Mouse (Mus musculus): ENCODE data around the gene Zdhhc25. TPM values are rescaled to one million over a fixed set of nuclear protein-coding genes. Genes with fewer than 3 reads are reported as not detected.

Zdhhc25 gene
- not detected in 2 replicates for polyA plus RNA-seq (2016; fragmentation: Nextera tagmentation; extraction: Ambion mirVana)

GRCm38 (mm10) chr15:88600002-88600401 is at the start of gene Zdhhc25:
Gene Zdhhc25, plus strand, starts transcription at chr15:88600302.
- Histone ChIP-seq H3K4me3 (no peak within 1 kb of the TSS), H3K4me1 (no peaks in the 10 kb centered on the region), H3K36me3 (no peaks in the 10 kb centered on the region), H3K27ac (no peak within 1 kb of the TSS), H3K9ac (no peak within 1 kb of the TSS), H3K4me2 (no peak within 1 kb of the TSS), H3K9me3 (replicated peaks) (peaks cover 34% of the 10 kb centered on the region; the same call in 1 of the 2 replicates), H3K27me3 (replicated peaks) (no peaks in the 10 kb centered on the region)
- ATAC-seq: no peak
- WGBS (ENCODE audit: insufficient replicate concordance): 68% methylated on average over 4 of the region's 4 CpGs

DNA sequence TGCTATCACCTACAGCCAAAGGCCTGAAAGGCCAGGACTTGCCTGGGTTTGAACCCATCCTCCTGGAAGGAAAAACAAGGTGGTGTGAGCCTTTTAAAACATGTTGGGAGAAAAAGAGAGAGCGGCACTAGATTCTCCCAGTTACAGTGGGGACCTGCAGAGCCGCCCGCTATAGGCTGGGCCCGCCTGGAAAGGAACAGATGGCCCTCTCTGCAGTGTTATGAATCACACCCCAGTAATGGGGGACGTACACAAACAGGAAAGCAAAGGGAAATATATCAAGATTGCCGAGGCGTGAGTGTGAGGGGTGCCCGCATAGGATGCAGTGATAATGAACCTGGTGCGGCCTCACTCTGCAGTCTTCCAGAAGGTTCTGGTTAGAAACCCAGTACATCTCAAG is 47.2 kb upstream of the Zdhhc25 start:
- H3K9me3 ChIP-seq (replicated peaks): no peaks in the 10 kb centered on the region
- H3K27ac ChIP-seq: no peak overlapping the region
- H3K36me3 ChIP-seq: no peaks in the 10 kb centered on the region
- H3K4me1 ChIP-seq: no peaks in the 10 kb centered on the region
- H3K4me2 ChIP-seq: no peak overlapping the region
- H3K27me3 ChIP-seq (replicated peaks): no peaks in the 10 kb centered on the region
- no peak for ATAC-seq
- WGBS (ENCODE audit: insufficient replicate concordance): 77% methylated on average over 9 of the region's 9 CpGs
- no peak overlapping the region for H3K4me3 ChIP-seq
- H3K9ac ChIP-seq: no peak overlapping the region

GRCm38 (mm10) chr15:88555476-88555875 is 44.6 kb upstream of the Zdhhc25 start:
- ATAC-seq: no peak
- H3K27me3 ChIP-seq (replicated peaks): no peaks in the 10 kb centered on the region; the same call in 1 of the 2 replicates
- WGBS (ENCODE audit: insufficient replicate concordance): 18% methylated on average over 8 of the region's 8 CpGs

GRCm38 (mm10) chr15:88560637-88561036 is 39.5 kb upstream of the Zdhhc25 start:
- H3K4me3 ChIP-seq: no peak overlapping the region
- no peak overlapping the region for H3K27ac ChIP-seq
- WGBS (ENCODE audit: insufficient replicate concordance): 49% methylated on average over 6 of the region's 6 CpGs
- no peaks in the 10 kb centered on the region for H3K9me3 ChIP-seq (replicated peaks)
- H3K36me3 ChIP-seq: no peaks in the 10 kb centered on the region
- H3K9ac ChIP-seq: no peak overlapping the region
- H3K4me1 ChIP-seq: no peaks in the 10 kb centered on the region
- H3K4me2 ChIP-seq: no peak overlapping the region
- H3K27me3 ChIP-seq (replicated peaks): peaks cover 5% of the 10 kb centered on the region; the same call in 1 of the 2 replicates
- ATAC-seq: no peak

More at GRCm38 (mm10) chr15:88555476-88555875, 44.6 kb upstream of the Zdhhc25 start:
- Histone ChIP-seq H3K36me3 (no peaks in the 10 kb centered on the region), H3K4me1 (no peaks in the 10 kb centered on the region), H3K9ac (no peak overlapping the region), H3K4me2 (no peak overlapping the region), H3K4me3 (no peak overlapping the region), H3K9me3 (replicated peaks) (no peaks in the 10 kb centered on the region), H3K27ac (no peak overlapping the region)

- Histone ChIP-seq H3K4me3 (no peak overlapping the region), H3K4me2 (no peak overlapping the region), H3K9ac (no peak overlapping the region), H3K9me3 (replicated peaks) (no peaks in the 10 kb centered on the region), H3K27ac (no peak overlapping the region), H3K36me3 (no peaks in the 10 kb centered on the region), H3K27me3 (replicated peaks) (peaks cover 5% of the 10 kb centered on the region; the same call in 1 of the 2 replicates), H3K4me1 (no peaks in the 10 kb centered on the region)
- 10% methylated on average over 22 of the region's 22 CpGs for WGBS (ENCODE audit: insufficient replicate concordance)
- no peak for ATAC-seq
Observed at GRCm38 (mm10) chr15:88561058-88561730, 38.9 kb upstream of the Zdhhc25 start.

- Histone ChIP-seq H3K4me1 (no peaks in the 10 kb centered on the region), H3K27ac (no peak overlapping the region), H3K4me2 (no peak overlapping the region), H3K27me3 (replicated peaks) (peaks cover 5% of the 10 kb centered on the region; the same call in 1 of the 2 replicates), H3K9me3 (replicated peaks) (no peaks in the 10 kb centered on the region), H3K36me3 (no peaks in the 10 kb centered on the region), H3K4me3 (no peak overlapping the region), H3K9ac (no peak overlapping the region)
- no peak for ATAC-seq
- WGBS (ENCODE audit: insufficient replicate concordance): 69% methylated on average over 9 of the region's 9 CpGs
Observed at GRCm38 (mm10) chr15:88565307-88565706, 34.8 kb upstream of the Zdhhc25 start.

- peaks cover 5% of the 10 kb centered on the region; the same call in 1 of the 2 replicates for H3K27me3 ChIP-seq (replicated peaks)
- no peaks in the 10 kb centered on the region for H3K36me3 ChIP-seq
- 55% methylated on average over 4 of the region's 4 CpGs for WGBS (ENCODE audit: insufficient replicate concordance)
- H3K27ac ChIP-seq: no peak overlapping the region
- no peak overlapping the region for H3K9ac ChIP-seq
- no peak overlapping the region for H3K4me3 ChIP-seq
- H3K9me3 ChIP-seq (replicated peaks): no peaks in the 10 kb centered on the region
- ATAC-seq: no peak
- H3K4me2 ChIP-seq: no peak overlapping the region
- H3K4me1 ChIP-seq: no peaks in the 10 kb centered on the region
Observed at GRCm38 (mm10) chr15:88565806-88566205, 34.3 kb upstream of the Zdhhc25 start.

GRCm38 (mm10) chr15:88570697-88571096 is 29.4 kb upstream of the Zdhhc25 start:
- Histone ChIP-seq H3K4me1 (no peaks in the 10 kb centered on the region), H3K27ac (no peak overlapping the region), H3K4me2 (no peak overlapping the region), H3K36me3 (no peaks in the 10 kb centered on the region), H3K4me3 (no peak overlapping the region), H3K9me3 (replicated peaks) (no peaks in the 10 kb centered on the region), H3K9ac (no peak overlapping the region), H3K27me3 (replicated peaks) (no peaks in the 10 kb centered on the region)
- 61% methylated on average over 17 of the region's 17 CpGs for WGBS (ENCODE audit: insufficient replicate concordance)
- no peak for ATAC-seq

DNA sequence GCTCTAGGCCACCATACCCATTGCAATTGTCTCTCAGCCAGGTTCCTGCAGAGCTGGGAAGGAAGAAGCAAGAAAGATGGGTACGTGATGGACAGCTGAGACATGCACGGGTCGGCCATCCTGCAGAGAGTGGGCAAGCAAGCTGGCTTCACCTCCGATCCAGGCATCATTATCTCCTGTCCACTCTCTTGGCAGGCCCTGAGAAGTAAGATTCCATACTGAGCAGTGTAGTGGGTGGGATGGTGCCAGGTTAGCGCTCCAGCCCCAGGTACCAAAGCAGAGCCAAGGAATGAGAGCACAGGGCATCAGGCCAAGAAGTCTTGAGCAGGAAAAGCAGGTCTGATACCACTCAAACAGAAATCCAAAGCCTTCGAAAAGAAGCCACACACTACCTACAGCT is 20.6 kb upstream of the Zdhhc25 start:
- no peaks in the 10 kb centered on the region for H3K36me3 ChIP-seq
- H3K27me3 ChIP-seq (replicated peaks): no peaks in the 10 kb centered on the region
- ATAC-seq: no peak
- no peaks in the 10 kb centered on the region for H3K4me1 ChIP-seq
- no peaks in the 10 kb centered on the region for H3K9me3 ChIP-seq (replicated peaks)
- H3K27ac ChIP-seq: no peak overlapping the region
- H3K4me3 ChIP-seq: no peak overlapping the region
- no peak overlapping the region for H3K4me2 ChIP-seq
- 64% methylated on average over 6 of the region's 6 CpGs for WGBS (ENCODE audit: insufficient replicate concordance)
- no peak overlapping the region for H3K9ac ChIP-seq

DNA sequence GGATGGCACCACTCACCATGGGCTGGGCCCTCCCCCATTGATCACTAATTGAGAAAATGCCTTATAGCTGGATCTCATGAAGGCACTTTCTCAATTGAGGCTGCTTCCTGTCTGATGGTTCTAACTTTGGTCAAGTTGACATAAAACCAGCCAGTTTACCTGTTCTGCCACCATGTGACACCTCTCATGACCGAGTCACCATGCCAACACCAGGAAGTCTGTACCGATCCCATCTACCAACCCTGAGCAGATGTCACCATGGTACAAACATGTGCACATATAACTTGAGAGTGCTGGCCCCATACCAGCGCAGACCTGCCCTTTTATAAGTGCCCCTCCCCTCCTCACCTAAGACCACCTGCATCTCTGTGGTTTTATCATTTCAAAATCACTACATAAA is 2.4 kb downstream of the Zdhhc25 start:
- no peak for ATAC-seq
- Histone ChIP-seq H3K4me2 (no peak overlapping the region), H3K4me1 (no peaks in the 10 kb centered on the region), H3K27me3 (replicated peaks) (no peaks in the 10 kb centered on the region), H3K9me3 (replicated peaks) (peaks cover 18% of the 10 kb centered on the region; the same call in 1 of the 2 replicates), H3K27ac (no peak overlapping the region), H3K4me3 (no peak overlapping the region), H3K9ac (no peak overlapping the region), H3K36me3 (no peaks in the 10 kb centered on the region)
- 67% methylated on average over 3 of the region's 3 CpGs for WGBS (ENCODE audit: insufficient replicate concordance)

- H3K36me3 ChIP-seq: no peaks in the 10 kb centered on the region
- no peak overlapping the region for H3K9ac ChIP-seq
- H3K27ac ChIP-seq: no peak overlapping the region
- peaks cover 13% of the 10 kb centered on the region; the same call in 1 of the 2 replicates for H3K9me3 ChIP-seq (replicated peaks)
- H3K4me2 ChIP-seq: no peak overlapping the region
- 62% methylated on average over 9 of the region's 9 CpGs for WGBS (ENCODE audit: insufficient replicate concordance)
- H3K4me3 ChIP-seq: no peak overlapping the region
- no peak for ATAC-seq
- H3K27me3 ChIP-seq (replicated peaks): no peaks in the 10 kb centered on the region
- H3K4me1 ChIP-seq: no peaks in the 10 kb centered on the region
Observed at GRCm38 (mm10) chr15:88603091-88603732, 3.1 kb downstream of the Zdhhc25 start.

GRCm38 (mm10) chr15:88603733-88604119 is 3.6 kb downstream of the Zdhhc25 start:
- no peaks in the 10 kb centered on the region for H3K4me1 ChIP-seq
- no peak overlapping the region for H3K4me2 ChIP-seq
- ATAC-seq: no peak
- H3K27me3 ChIP-seq (replicated peaks): no peaks in the 10 kb centered on the region
- peaks cover 13% of the 10 kb centered on the region; the same call in 1 of the 2 replicates for H3K9me3 ChIP-seq (replicated peaks)
- no peak overlapping the region for H3K4me3 ChIP-seq
- no peak overlapping the region for H3K9ac ChIP-seq
- 67% methylated on average over 1 of the region's 1 CpGs for WGBS (ENCODE audit: insufficient replicate concordance)
- H3K36me3 ChIP-seq: no peaks in the 10 kb centered on the region
- H3K27ac ChIP-seq: no peak overlapping the region

Data from liver, embryonic 12.5 days (tissue).